Comparison of ENCODE assay signal across 12 mouse cellular contexts in genomic region chr5:131829248-131829647, GRCm38 (mm10).
DNase-seq lines count a peak whose midpoint lies in the region; ATAC-seq and TF ChIP-seq lines count a peak whose summit lies in the region.
"Had no signal": no experiment of that assay in that cellular context is flagged by ENCODE, and none has a peak within 500 bp of the region (broad histone marks: within the 10 kb centered on the region; RNA-seq: fewer than 3 reads in every experiment).

No protein-coding gene starts in this region.

- no peak overlapping the region for H3K27ac ChIP-seq in cerebellum, adult 2 months (ENCODE audit: insufficient read depth, low read length)
- no peak overlapping the region for H3K27ac ChIP-seq in lung, embryonic 16.5 days (ENCODE audit: low read length)
- no peak overlapping the region for H3K27ac ChIP-seq in kidney, embryonic 15.5 days
- H3K27ac ChIP-seq: liver, embryonic 12.5 days had no signal

- no peak for TF ChIP-seq CTCF in cerebellum, adult 2 months (IDR thresholded peaks at IDR 0.05; ENCODE audit: borderline replicate concordance, insufficient read depth, low read depth, low read length)

- H3K4me3 ChIP-seq in cerebellum, adult 2 months (replicated peaks; ENCODE audit: insufficient read depth, low read depth, low read length) = no peak overlapping the region
- H3K4me3 ChIP-seq in lung, embryonic 16.5 days (ENCODE audit: low read length) = no peak overlapping the region
- H3K4me3 ChIP-seq in kidney, embryonic 15.5 days (replicated peaks) = no peak overlapping the region
- H3K4me3 ChIP-seq: liver, embryonic 12.5 days had no signal

- no peak overlapping the region for H3K4me2 ChIP-seq in lung, embryonic 16.5 days (ENCODE audit: low read depth, low read length)
- no peak overlapping the region for H3K4me2 ChIP-seq in kidney, embryonic 15.5 days
- H3K4me2 ChIP-seq: liver, embryonic 12.5 days had no signal

- no peaks in the 10 kb centered on the region for H3K27me3 ChIP-seq in cerebellum, adult 2 months (ENCODE audit: control insufficient read depth, insufficient read depth, low read length)
- H3K27me3 ChIP-seq in lung, embryonic 16.5 days (ENCODE audit: control insufficient read depth, insufficient read depth, low read depth, low read length) = no peaks in the 10 kb centered on the region
- no peaks in the 10 kb centered on the region for H3K27me3 ChIP-seq in kidney, embryonic 15.5 days
- H3K27me3 ChIP-seq: liver, embryonic 12.5 days had no signal

- TF ChIP-seq POLR2A in cerebellum, adult 2 months (IDR thresholded peaks at IDR 0.05; ENCODE audit: borderline replicate concordance, insufficient read depth, low read length) = no peak

- H3K36me3 ChIP-seq in lung, embryonic 16.5 days (ENCODE audit: control insufficient read depth, insufficient read depth, low read length) = no peaks in the 10 kb centered on the region
- no peaks in the 10 kb centered on the region for H3K36me3 ChIP-seq in kidney, embryonic 15.5 days
- H3K36me3 ChIP-seq: liver, embryonic 12.5 days had no signal

- H3K9ac ChIP-seq in lung, embryonic 16.5 days (ENCODE audit: low read length) = no peak overlapping the region
- no peak overlapping the region for H3K9ac ChIP-seq in kidney, embryonic 15.5 days
- H3K9ac ChIP-seq: forebrain, postnatal 0 days; liver, embryonic 12.5 days had no signal

- ATAC-seq in lung, embryonic 16.5 days (ENCODE audit: low read depth) = peak; percentile 43; the same call in 1 of the 2 replicates
- no peak for ATAC-seq in kidney, embryonic 15.5 days (replicated peaks; ENCODE audit: low FRiP score)
- ATAC-seq: forebrain, postnatal 0 days; liver, embryonic 12.5 days had no signal

- DNase-seq in cerebellum, postnatal 10 days = peak; percentile 44
- DNase-seq in cerebellum, adult 2 months = no peak
- peak; percentile 43 for DNase-seq in urinary bladder, adult 2 months (ENCODE audit: low spot score)
- no peak for DNase-seq in urinary bladder, postnatal 10 days (ENCODE audit: low spot score)
- no peak for DNase-seq in testis, postnatal 14 days (ENCODE audit: low spot score)
- DNase-seq in Muller cell, postnatal 12 days (ENCODE audit: inconsistent ontology term) = no peak
- DNase-seq: cerebellum, adult 8-10 months; forebrain, postnatal 0 days; kidney, postnatal 36 days had no signal

- WGBS in cerebellum, adult 2 months = 90% methylated on average over 3 of the region's 3 CpGs
- WGBS in lung, embryonic 16.5 days = 27% methylated on average over 3 of the region's 3 CpGs
- 52% methylated on average over 3 of the region's 3 CpGs for WGBS in kidney, embryonic 15.5 days

- H3K4me1 ChIP-seq in cerebellum, adult 2 months (ENCODE audit: control insufficient read depth, insufficient read depth, low read length) = peaks cover 9% of the 10 kb centered on the region
- peaks cover 4% of the 10 kb centered on the region; the same call in 1 of the 2 replicates for H3K4me1 ChIP-seq in lung, embryonic 16.5 days (replicated peaks; ENCODE audit: control insufficient read depth, insufficient read depth, low read length)
- peaks cover 30% of the 10 kb centered on the region for H3K4me1 ChIP-seq in kidney, embryonic 15.5 days
- H3K4me1 ChIP-seq: liver, embryonic 12.5 days had no signal

- H3K9me3 ChIP-seq in lung, embryonic 16.5 days (ENCODE audit: control insufficient read depth, low read length) = no peaks in the 10 kb centered on the region
- no peaks in the 10 kb centered on the region for H3K9me3 ChIP-seq in kidney, embryonic 15.5 days (replicated peaks)
- H3K9me3 ChIP-seq: liver, embryonic 12.5 days had no signal

Comparison
In these comparisons a context has a peak if more than half of its experiments do, and no peak if none do; other contexts are left out.
1. DNase-seq: peak in cerebellum, postnatal 10 days (2 of 2) and urinary bladder, adult 2 months (single experiment); none in cerebellum, adult 2 months (0 of 2), urinary bladder, postnatal 10 days (single experiment), testis, postnatal 14 days (single experiment) and Muller cell, postnatal 12 days (single experiment).